Mouse (Mus musculus) ES-CJ7 (cell line): ENCODE data around the gene Btg1.
A peak's percentile ranks its signal among the peaks of the same experiment; 100 is the strongest.

Experiments
- DNase-seq: peaks from one replicate; pipeline ENCODE4 v3.0.0; 2011; ENCODE audit warnings: low read depth, low spot score

The Btg1 gene

GRCm38 (mm10) chr10:96616709-96617116, at the start of gene Btg1:
TSS of gene Btg1 (plus strand) at chr10:96617006.
- DNase-seq = peak; percentile 99

GRCm38 (mm10) chr10:96569469-96569868, 47.3 kb upstream of the Btg1 start:
- DNase-seq = no peak

GRCm38 (mm10) chr10:96571176-96571575, 45.6 kb upstream of the Btg1 start:
- no peak for DNase-seq

- no peak for DNase-seq
These were observed 42.0 kb upstream of the Btg1 start for GRCm38 (mm10) chr10:96574786-96575185.

- DNase-seq = no peak
These were observed 41.5 kb upstream of the Btg1 start for GRCm38 (mm10) chr10:96575338-96575737.

- no peak for DNase-seq
These were observed 37.9 kb upstream of the Btg1 start for GRCm38 (mm10) chr10:96578924-96579323.

- no peak for DNase-seq
These were observed 37.4 kb upstream of the Btg1 start for GRCm38 (mm10) chr10:96579436-96579835.

- no peak for DNase-seq
These were observed 36.6 kb upstream of the Btg1 start for GRCm38 (mm10) chr10:96580246-96580645.

- DNase-seq = no peak
These were observed 35.6 kb upstream of the Btg1 start for GRCm38 (mm10) chr10:96581232-96581631.

GRCm38 (mm10) chr10:96586191-96586880, 30.5 kb upstream of the Btg1 start:
- no peak for DNase-seq

GRCm38 (mm10) chr10:96586881-96587217, 30.0 kb upstream of the Btg1 start:
- DNase-seq = no peak

GRCm38 (mm10) chr10:96588233-96588632, 28.6 kb upstream of the Btg1 start:
- DNase-seq = no peak

GRCm38 (mm10) chr10:96589781-96590180, 27.0 kb upstream of the Btg1 start:
- no peak for DNase-seq

GRCm38 (mm10) chr10:96592089-96592488, 24.7 kb upstream of the Btg1 start:
- no peak for DNase-seq

- no peak for DNase-seq
These were observed 21.2 kb upstream of the Btg1 start for GRCm38 (mm10) chr10:96595435-96596132.

GRCm38 (mm10) chr10:96596411-96596810, 20.4 kb upstream of the Btg1 start:
- no peak for DNase-seq

GRCm38 (mm10) chr10:96599641-96600040, 17.2 kb upstream of the Btg1 start:
- no peak for DNase-seq

- no peak for DNase-seq
These were observed 15.1 kb upstream of the Btg1 start for GRCm38 (mm10) chr10:96601670-96602069.

- DNase-seq = no peak
These were observed 14.5 kb upstream of the Btg1 start for GRCm38 (mm10) chr10:96602339-96602738.

- DNase-seq = no peak
These were observed 11.6 kb upstream of the Btg1 start for GRCm38 (mm10) chr10:96605168-96605567.

- DNase-seq = no peak
These were observed 10.9 kb upstream of the Btg1 start for GRCm38 (mm10) chr10:96605856-96606255.

GRCm38 (mm10) chr10:96607617-96608185, 9.1 kb upstream of the Btg1 start:
- DNase-seq = no peak
